Mouse (Mus musculus) erythroblast, embryonic 14.5 days (primary cell): ENCODE data around the gene Oca2.

Experiments
- GATA1 ChIP-seq: IDR thresholded peaks from 2 replicates; pipeline ENCODE4 v1.6.1; 2012; ENCODE audit warnings: low read length, inconsistent platforms, mixed read lengths
- TAL1 ChIP-seq: IDR thresholded peaks from 3 replicates; pipeline ENCODE4 v1.6.1; 2012; ENCODE audit warnings: low read length, inconsistent platforms, mixed read lengths

DNA sequence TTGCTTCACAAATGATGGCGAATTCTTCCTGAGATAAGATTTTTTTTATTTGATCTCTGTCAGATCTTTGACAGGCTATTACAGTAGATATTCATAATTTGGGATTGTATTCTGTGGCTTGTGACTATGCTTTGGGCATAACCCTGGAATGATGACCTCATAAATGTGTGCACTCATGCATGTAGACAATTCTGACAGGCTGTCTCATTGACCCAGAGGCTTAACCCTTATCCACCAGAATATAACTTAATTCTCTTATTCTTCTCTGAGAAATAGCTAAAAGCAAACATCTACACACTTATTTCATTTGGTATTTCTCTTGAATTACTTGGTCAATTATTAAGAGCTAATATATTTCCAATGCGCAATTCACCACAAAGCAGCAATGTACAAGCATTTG, 37.9 kb downstream of the Oca2 start:
- TF ChIP-seq GATA1 = no peak
- no peak for TF ChIP-seq TAL1
